Mouse (Mus musculus): ENCODE measurements around the gene Oas1e. TPM values are rescaled to one million over a fixed set of nuclear protein-coding genes. Genes with fewer than 3 reads are reported as not detected.
A peak's percentile ranks its signal among the peaks of the same experiment; 100 is the strongest.
"Not testable (repeated sequence)": the region's sequence is repeated elsewhere in the genome, so short reads cannot be mapped to it uniquely, and the experiment has no call there.

The Oas1e gene
- total RNA-seq (2014; fragmentation: Nextera tagmentation) (not detected in 2 replicates), total RNA-seq (2017) (0.12 TPM in 1 of 2 replicates, not detected in the other), polyA plus RNA-seq (2012) (not detected in 2 replicates)

- H3K36me3 ChIP-seq (replicated peaks); ATAC-seq (ENCODE audit: extremely low read depth, insufficient number of reproducible peaks, low FRiP score, poor library complexity, severe bottlenecking); H3K4me3 ChIP-seq (ENCODE audit: low read depth, low read length); H3K9me3 ChIP-seq (replicated peaks); DNase-seq (ENCODE audit: low spot score); H3K4me1 ChIP-seq (ENCODE audit: insufficient read depth, low read depth, low read length); H3K27me3 ChIP-seq (ENCODE audit: insufficient read depth, low read length): not testable (repeated sequence)
These were observed at the start of gene Oas1e for GRCm38 (mm10) chr5:120795480-120796034. TSS of gene Oas1e (minus strand) at chr5:120795530.

- DNase-seq (ENCODE audit: low spot score) = no peak
- H3K4me3 ChIP-seq (ENCODE audit: low read depth, low read length) = no peak overlapping the region
- no peaks in the 10 kb centered on the region for H3K36me3 ChIP-seq (replicated peaks)
- TF ChIP-seq CTCF (IDR thresholded peaks at IDR 0.05; ENCODE audit: low read depth, low read length) (no peak), GATA1 (IDR thresholded peaks at IDR 0.05; ENCODE audit: borderline replicate concordance, low read length) (no peak), POLR2AphosphoS5 (IDR thresholded peaks at IDR 0.05; ENCODE audit: insufficient replicate concordance, low read depth, low read length) (no peak), TAL1 (conservative IDR thresholded peaks at IDR 0.05; ENCODE audit: low read depth, low read length) (no peak), GATA2 (IDR thresholded peaks at IDR 0.05; ENCODE audit: borderline replicate concordance, low read depth, low read length) (no peak)
- H3K9me3 ChIP-seq (replicated peaks) = no peaks in the 10 kb centered on the region
- H3K4me1 ChIP-seq (ENCODE audit: insufficient read depth, low read depth, low read length) = 0 out of 2 replicates have a peak, but pooled peaks cover 2% of the 10 kb centered on the region
- no peak for ATAC-seq (ENCODE audit: extremely low read depth, insufficient number of reproducible peaks, low FRiP score, poor library complexity, severe bottlenecking)
- peaks cover 19% of the 10 kb centered on the region for H3K27me3 ChIP-seq (ENCODE audit: insufficient read depth, low read length)
These were observed 49.4 kb upstream of the Oas1e start for GRCm38 (mm10) chr5:120844713-120845112.

GRCm38 (mm10) chr5:120836731-120837585 lies 41.6 kb upstream of the Oas1e start:
- TF ChIP-seq CTCF (IDR thresholded peaks at IDR 0.05; ENCODE audit: low read depth, low read length) = peak; percentile 76
- no peak for TF ChIP-seq POLR2AphosphoS5 (IDR thresholded peaks at IDR 0.05; ENCODE audit: insufficient replicate concordance, low read depth, low read length)
- Histone ChIP-seq H3K4me3 (ENCODE audit: low read depth, low read length) (no peak overlapping the region), H3K36me3 (replicated peaks) (no peaks in the 10 kb centered on the region), H3K9me3 (replicated peaks) (no peaks in the 10 kb centered on the region), H3K4me1 (ENCODE audit: insufficient read depth, low read depth, low read length) (no peaks in the 10 kb centered on the region; the same call in 1 of the 2 replicates), H3K27me3 (ENCODE audit: insufficient read depth, low read length) (peaks cover 20% of the 10 kb centered on the region)
- ATAC-seq (ENCODE audit: extremely low read depth, insufficient number of reproducible peaks, low FRiP score, poor library complexity, severe bottlenecking) (no peak), DNase-seq (ENCODE audit: low spot score) (peak; percentile 34)

- no peak for DNase-seq (ENCODE audit: low spot score)
- TF ChIP-seq CTCF (IDR thresholded peaks at IDR 0.05; ENCODE audit: low read depth, low read length) (no peak), GATA1 (IDR thresholded peaks at IDR 0.05; ENCODE audit: borderline replicate concordance, low read length) (no peak), GATA2 (IDR thresholded peaks at IDR 0.05; ENCODE audit: borderline replicate concordance, low read depth, low read length) (no peak), POLR2AphosphoS5 (IDR thresholded peaks at IDR 0.05; ENCODE audit: insufficient replicate concordance, low read depth, low read length) (no peak), TAL1 (conservative IDR thresholded peaks at IDR 0.05; ENCODE audit: low read depth, low read length) (no peak)
These were observed 38.3 kb upstream of the Oas1e start for GRCm38 (mm10) chr5:120833335-120834280.

GRCm38 (mm10) chr5:120831031-120831430 lies 35.7 kb upstream of the Oas1e start:
- ATAC-seq (ENCODE audit: extremely low read depth, insufficient number of reproducible peaks, low FRiP score, poor library complexity, severe bottlenecking) = no peak

More at GRCm38 (mm10) chr5:120833335-120834280, 38.3 kb upstream of the Oas1e start:
- Histone ChIP-seq H3K36me3 (replicated peaks) (no peaks in the 10 kb centered on the region), H3K4me3 (ENCODE audit: low read depth, low read length) (no peak overlapping the region), H3K9me3 (replicated peaks) (no peaks in the 10 kb centered on the region), H3K4me1 (ENCODE audit: insufficient read depth, low read depth, low read length) (no peaks in the 10 kb centered on the region; the same call in 1 of the 2 replicates), H3K27me3 (ENCODE audit: insufficient read depth, low read length) (peaks cover 11% of the 10 kb centered on the region)
- no peak for ATAC-seq (ENCODE audit: extremely low read depth, insufficient number of reproducible peaks, low FRiP score, poor library complexity, severe bottlenecking)

GRCm38 (mm10) chr5:120818999-120819398 lies 23.7 kb upstream of the Oas1e start:
- H3K27me3 ChIP-seq (ENCODE audit: insufficient read depth, low read length) = no peaks in the 10 kb centered on the region; the same call in 1 of the 2 replicates
- ATAC-seq (ENCODE audit: extremely low read depth, insufficient number of reproducible peaks, low FRiP score, poor library complexity, severe bottlenecking) (no peak), DNase-seq (ENCODE audit: low spot score) (no peak)
- H3K9me3 ChIP-seq (replicated peaks) = no peaks in the 10 kb centered on the region
- peaks cover 86% of the 10 kb centered on the region for H3K36me3 ChIP-seq (replicated peaks)
- TF ChIP-seq GATA2 (IDR thresholded peaks at IDR 0.05; ENCODE audit: borderline replicate concordance, low read depth, low read length) (no peak), POLR2AphosphoS5 (IDR thresholded peaks at IDR 0.05; ENCODE audit: insufficient replicate concordance, low read depth, low read length) (no peak), TAL1 (conservative IDR thresholded peaks at IDR 0.05; ENCODE audit: low read depth, low read length) (no peak), GATA1 (IDR thresholded peaks at IDR 0.05; ENCODE audit: borderline replicate concordance, low read length) (no peak), CTCF (IDR thresholded peaks at IDR 0.05; ENCODE audit: low read depth, low read length) (no peak)
- peaks cover 13% of the 10 kb centered on the region for H3K4me1 ChIP-seq (ENCODE audit: insufficient read depth, low read depth, low read length)
- H3K4me3 ChIP-seq (ENCODE audit: low read depth, low read length) = no peak overlapping the region

More at GRCm38 (mm10) chr5:120831031-120831430, 35.7 kb upstream of the Oas1e start:
- no peak for DNase-seq (ENCODE audit: low spot score)
- no peak overlapping the region for H3K4me3 ChIP-seq (ENCODE audit: low read depth, low read length)
- H3K9me3 ChIP-seq (replicated peaks) = no peaks in the 10 kb centered on the region
- no peaks in the 10 kb centered on the region for H3K36me3 ChIP-seq (replicated peaks)
- peaks cover 8% of the 10 kb centered on the region for H3K27me3 ChIP-seq (ENCODE audit: insufficient read depth, low read length)
- H3K4me1 ChIP-seq (ENCODE audit: insufficient read depth, low read depth, low read length) = no peaks in the 10 kb centered on the region; the same call in 1 of the 2 replicates
- TF ChIP-seq CTCF (IDR thresholded peaks at IDR 0.05; ENCODE audit: low read depth, low read length) = no peak
- no peak for TF ChIP-seq POLR2AphosphoS5 (IDR thresholded peaks at IDR 0.05; ENCODE audit: insufficient replicate concordance, low read depth, low read length)
- no peak for TF ChIP-seq GATA2 (IDR thresholded peaks at IDR 0.05; ENCODE audit: borderline replicate concordance, low read depth, low read length)
- TF ChIP-seq TAL1 (conservative IDR thresholded peaks at IDR 0.05; ENCODE audit: low read depth, low read length) = no peak
- TF ChIP-seq GATA1 (IDR thresholded peaks at IDR 0.05; ENCODE audit: borderline replicate concordance, low read length) = no peak

All from G1E (cell line).